Mouse (Mus musculus) spleen, postnatal 4 days (tissue): Measurements from ENCODE around the gene Fbl.
"Not testable (repeated sequence)": the region's sequence is repeated elsewhere in the genome, so short reads cannot be mapped to it uniquely, and the experiment has no call there.

Source experiments
- DNase-seq, 2 experiments: peaks; one replicate each; pipeline ENCODE4 v3.0.0; 2022; ENCODE audit warnings: low spot score in 2 of 2

Gene Fbl

GRCm38 (mm10) chr7:28191903-28192302, 22.4 kb downstream of the Fbl start:
- no peak for DNase-seq

GRCm38 (mm10) chr7:28195414-28196098, 26.0 kb downstream of the Fbl start:
- no peak for DNase-seq

- DNase-seq, result no peak
Measured at GRCm38 (mm10) chr7:28196528-28196927, 27.0 kb downstream of the Fbl start.

- DNase-seq, result no peak
Measured at GRCm38 (mm10) chr7:28199054-28199453, 29.5 kb downstream of the Fbl start.

GRCm38 (mm10) chr7:28203207-28204108, 33.9 kb downstream of the Fbl start:
- DNase-seq, result peak in 1 of 2 experiments; percentile 55

GRCm38 (mm10) chr7:28206044-28206600, 36.6 kb downstream of the Fbl start:
- peak in 1 of 2 experiments; percentile 63 for DNase-seq

GRCm38 (mm10) chr7:28208396-28208987, 39.0 kb downstream of the Fbl start:
- DNase-seq, result no peak

- DNase-seq, result peak; percentile 41 to 63
Measured at GRCm38 (mm10) chr7:28208988-28209508, 39.5 kb downstream of the Fbl start.

- DNase-seq, result no peak
Measured at GRCm38 (mm10) chr7:28210731-28211130, 41.2 kb downstream of the Fbl start.

GRCm38 (mm10) chr7:28214142-28214541, 44.6 kb downstream of the Fbl start:
- peak; percentile 51 to 82 for DNase-seq

- not testable (repeated sequence) for DNase-seq
Measured at GRCm38 (mm10) chr7:28215950-28216349, 46.4 kb downstream of the Fbl start.

GRCm38 (mm10) chr7:28217811-28218210, 48.3 kb downstream of the Fbl start:
- not testable (repeated sequence) for DNase-seq

- DNase-seq, result not testable (repeated sequence)
Measured at GRCm38 (mm10) chr7:28218951-28219740, 49.6 kb downstream of the Fbl start.

- DNase-seq, result not testable (repeated sequence)
Measured at GRCm38 (mm10) chr7:28226836-28227235, 57.3 kb downstream of the Fbl start.

- DNase-seq, result not testable (repeated sequence)
Measured at GRCm38 (mm10) chr7:28227421-28227820, 57.9 kb downstream of the Fbl start.
